Mouse (Mus musculus) Patski (cell line): Measurements from ENCODE around the gene Rhox12. TPM values are rescaled to one million over a fixed set of nuclear protein-coding genes. Genes with fewer than 3 reads are reported as not detected.

Experiments
- ATAC-seq: fragments of 100-300 bp; one replicate; pipeline ENCODE4 v1.8.0; 2021
- CTCF ChIA-PET: fragments of 350-600 bp; sonication (Branson Sonifier 250); formaldehyde crosslinking; loops from one replicate; lab custom pipeline; 2022; ENCODE audit warnings: inconsistent platforms; lab: Charles Lee
- POLR2A ChIA-PET: fragments of 350-600 bp; sonication (Branson Sonifier 250); formaldehyde crosslinking; loops from one replicate; lab custom pipeline; 2022; ENCODE audit warnings: antibody characterized with exemption, inconsistent platforms; lab: Charles Lee
- DNase-seq: peaks from one replicate; pipeline ENCODE4 v3.0.0-alpha.2; 2011; ENCODE audit warnings: low read depth, low spot score
- H3K27me3 ChIP-seq: fragments of 371-371 bp; one replicate; pipeline ENCODE4 v1.5.1; 2021
- CTCF ChIP-seq: fragments of 100-300 bp; IDR thresholded peaks from one replicate; pipeline ENCODE4 v1.5.1; 2021
- in situ Hi-C: fragments of 300-500 bp; cut with MboI; formaldehyde crosslinking; loops from 3 replicates; pipeline ENCODE4 v1.11.1; 2018; ENCODE audit warnings: low pct_unique_long_range_greater_than_20kb, mixed read lengths
- polyA plus RNA-seq: library from polyadenylated mRNA; unstranded; gene quantifications from one replicate; pipeline ENCODE4 v1.2.3, GENCODE M21; 2021

Rhox12 gene
- polyA plus RNA-seq: not detected

DNA sequence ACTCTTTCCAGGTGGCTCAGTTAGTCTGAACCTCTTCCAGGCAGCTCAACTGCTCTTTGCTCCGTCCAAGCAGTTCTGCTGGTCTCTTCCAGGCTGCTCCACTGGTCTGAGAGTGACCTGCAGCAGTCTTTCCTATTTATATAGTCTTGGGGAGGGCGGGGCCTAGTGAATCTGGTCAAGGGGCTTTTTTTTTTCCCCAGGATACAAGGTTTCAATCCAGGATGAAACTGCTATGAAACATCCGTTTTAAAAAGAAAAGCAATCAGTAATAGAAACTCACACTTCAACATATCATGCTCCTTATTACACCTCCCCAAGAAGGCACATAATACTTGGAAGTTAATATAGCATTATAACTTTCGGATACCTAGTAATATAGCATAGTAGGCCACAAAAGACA, at the start of gene Rhox12:
Gene Rhox12 (minus strand): TSS at position 101 of the 400 bp plus-strand sequence.
- ChIA-PET CTCF (no interaction called here), POLR2A (no interaction called here)
- TF ChIP-seq CTCF: no peak
- ATAC-seq (no peak), DNase-seq (no peak)
- in situ Hi-C loops: no loop called here
- H3K27me3 ChIP-seq: peaks cover 20% of the 10 kb centered on the region

DNA sequence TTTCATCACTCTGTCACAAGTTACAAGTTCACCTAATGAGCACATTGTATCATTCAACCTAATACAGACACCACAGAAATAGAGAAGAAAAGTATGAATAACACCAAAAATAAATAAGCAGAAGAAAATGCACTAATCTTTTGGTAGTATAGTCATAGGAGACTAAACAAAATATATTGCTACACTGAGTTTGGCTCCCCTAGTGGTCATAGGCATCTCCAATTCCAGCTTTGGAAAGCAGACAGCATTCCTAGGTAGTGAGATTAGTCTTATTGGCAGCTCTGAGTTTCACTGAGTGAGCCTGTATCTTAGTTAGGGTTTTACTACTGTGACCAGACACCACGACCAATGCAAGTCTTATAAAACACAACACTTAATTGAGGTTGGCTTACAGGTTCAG, 48.4 kb upstream of the Rhox12 start:
- ChIA-PET CTCF (interaction anchor here (1.1 kb wide), 1 partner anchor 14 kb away, joined by 3 read pairs; no protein-coding TSS in a partner anchor), POLR2A (no interaction called here)
- in situ Hi-C loops: no loop called here
- TF ChIP-seq CTCF: no peak
- DNase-seq: no peak
- ATAC-seq: no peak
- peaks cover 27% of the 10 kb centered on the region for H3K27me3 ChIP-seq

DNA sequence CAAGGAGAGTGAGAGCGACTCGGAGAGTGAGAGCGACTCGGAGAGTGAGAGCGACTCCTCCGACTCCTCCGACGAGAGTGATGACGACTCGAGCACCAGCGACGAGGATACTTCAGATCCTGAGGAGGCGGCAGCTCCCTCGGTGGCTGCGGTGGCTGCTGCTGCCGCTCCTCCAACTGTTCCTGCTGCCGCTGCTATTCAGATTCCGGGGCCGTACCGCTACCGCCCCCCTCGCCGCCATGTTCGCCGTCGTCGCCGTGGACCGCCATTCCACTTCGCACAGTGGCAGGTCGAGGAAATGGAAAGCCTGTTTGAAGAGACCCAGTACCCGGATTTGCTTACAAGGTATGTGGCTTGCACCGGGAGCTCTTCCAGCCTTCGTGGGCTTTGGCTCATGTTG, 10.8 kb upstream of the Rhox12 start:
- no peak for TF ChIP-seq CTCF
- DNase-seq (no peak), ATAC-seq (no peak)
- ChIA-PET POLR2A (no interaction called here), CTCF (no interaction called here)
- in situ Hi-C loops: no loop called here
- H3K27me3 ChIP-seq: no peaks in the 10 kb centered on the region

DNA sequence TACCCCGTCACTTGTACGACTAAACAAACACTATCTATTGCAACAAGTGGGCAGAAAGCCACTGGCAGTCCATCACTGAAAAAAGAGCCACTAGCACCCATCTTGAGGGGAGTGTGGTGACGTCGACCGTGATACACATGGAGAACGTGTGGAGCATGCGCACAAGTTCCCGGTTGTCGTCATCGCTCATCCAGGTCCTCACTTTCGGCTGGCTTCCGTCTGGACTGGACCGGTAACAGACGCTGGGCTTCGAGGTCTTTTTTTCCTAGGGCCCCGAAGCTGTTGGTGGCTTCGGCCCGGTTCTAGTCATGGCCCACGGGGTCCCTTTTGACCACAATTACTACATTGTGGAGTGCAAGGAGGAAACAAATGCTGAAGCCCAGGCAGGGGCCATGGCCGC, 10.3 kb upstream of the Rhox12 start, which contains the start of gene Rhox13:
Gene Rhox13 (plus strand): TSS at position 238 of the 400 bp plus-strand sequence.
- no peak for ATAC-seq
- in situ Hi-C loops: no loop called here
- ChIA-PET CTCF (no interaction called here), POLR2A (no interaction called here)
- no peaks in the 10 kb centered on the region for H3K27me3 ChIP-seq
- no peak for TF ChIP-seq CTCF
- DNase-seq: no peak

DNA sequence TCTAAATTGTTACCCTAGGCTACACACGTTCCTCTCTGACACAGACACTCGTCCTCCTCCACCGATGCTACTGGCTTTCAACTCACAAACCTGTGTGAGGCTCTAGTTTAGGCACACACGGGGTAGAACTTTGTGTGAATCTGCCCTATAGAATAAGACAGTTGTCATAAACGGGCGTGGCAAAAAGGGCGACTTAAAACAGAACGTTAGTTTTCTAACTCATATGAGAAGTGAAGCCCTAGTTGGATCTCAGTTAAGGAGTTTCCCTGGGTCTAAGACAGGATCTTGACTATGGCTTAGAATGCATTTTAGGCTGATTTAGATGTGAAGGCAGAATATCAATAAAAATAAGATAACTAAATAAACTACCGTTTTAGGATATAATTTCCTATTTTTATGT, 25.7 kb downstream of the Rhox12 start, which contains the start of gene Rhox11:
Gene Rhox11 (minus strand): TSS at position 101 of the 400 bp plus-strand sequence.
- ATAC-seq (no peak), DNase-seq (no peak)
- no peak for TF ChIP-seq CTCF
- in situ Hi-C loops: no loop called here
- ChIA-PET CTCF (no interaction called here), POLR2A (no interaction called here)
- peaks cover 53% of the 10 kb centered on the region for H3K27me3 ChIP-seq

DNA sequence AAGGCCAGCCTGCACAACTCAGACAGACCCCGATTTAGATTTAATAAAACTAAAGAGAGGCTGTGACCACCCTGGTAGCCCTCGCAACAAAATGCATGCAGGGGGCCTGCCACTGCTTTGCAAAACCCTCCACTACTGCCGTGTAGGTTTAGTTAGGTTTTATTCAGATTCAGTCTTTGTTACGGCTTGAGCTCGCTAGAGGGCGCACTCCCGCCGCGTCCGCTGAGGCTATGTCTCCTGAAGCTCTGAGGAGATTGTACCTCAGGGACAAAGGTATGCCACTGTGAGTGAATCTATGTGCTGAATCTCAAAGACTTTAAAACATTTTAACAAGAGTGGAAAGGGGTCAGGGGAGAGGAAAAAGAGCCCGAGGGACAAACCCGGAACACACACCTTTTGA, 26.5 kb downstream of the Rhox12 start:
- peak; percentile 81 for TF ChIP-seq CTCF
- ChIA-PET CTCF (interaction anchor here (1.7 kb wide), 1 partner anchor 16 kb away, joined by 3 read pairs; no protein-coding TSS in a partner anchor), POLR2A (no interaction called here)
- DNase-seq (no peak), ATAC-seq (peak; percentile 65)
- in situ Hi-C loops: no loop called here
- peaks cover 54% of the 10 kb centered on the region for H3K27me3 ChIP-seq

DNA sequence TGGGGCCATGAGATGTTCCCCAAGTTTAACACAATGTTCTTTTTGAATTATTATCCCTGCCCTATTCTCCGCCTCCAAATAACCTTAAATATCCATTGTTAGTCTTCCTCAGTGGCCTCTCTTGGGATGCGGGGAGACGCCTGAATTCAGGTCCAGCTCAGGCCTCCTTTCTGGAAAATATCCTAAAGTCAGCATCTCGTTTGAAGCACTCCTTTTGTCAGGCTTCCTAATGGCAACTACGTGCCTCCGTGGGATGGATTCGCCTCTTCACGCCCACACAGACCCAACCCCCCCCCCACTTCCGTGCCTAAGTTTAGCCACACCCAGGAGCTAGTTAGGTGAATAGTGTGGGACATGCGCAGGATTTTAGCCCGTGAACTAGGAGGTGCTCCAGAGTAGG, 44.5 kb downstream of the Rhox12 start, which contains the start of gene Rhox10:
Gene Rhox10 (plus strand): TSS at position 301 of the 400 bp plus-strand sequence.
- ATAC-seq (no peak), DNase-seq (no peak)
- peaks cover 9% of the 10 kb centered on the region for H3K27me3 ChIP-seq
- in situ Hi-C loops: no loop called here
- TF ChIP-seq CTCF: no peak
- CTCF ChIA-PET: no interaction called here
- POLR2A ChIA-PET: no interaction called here

DNA sequence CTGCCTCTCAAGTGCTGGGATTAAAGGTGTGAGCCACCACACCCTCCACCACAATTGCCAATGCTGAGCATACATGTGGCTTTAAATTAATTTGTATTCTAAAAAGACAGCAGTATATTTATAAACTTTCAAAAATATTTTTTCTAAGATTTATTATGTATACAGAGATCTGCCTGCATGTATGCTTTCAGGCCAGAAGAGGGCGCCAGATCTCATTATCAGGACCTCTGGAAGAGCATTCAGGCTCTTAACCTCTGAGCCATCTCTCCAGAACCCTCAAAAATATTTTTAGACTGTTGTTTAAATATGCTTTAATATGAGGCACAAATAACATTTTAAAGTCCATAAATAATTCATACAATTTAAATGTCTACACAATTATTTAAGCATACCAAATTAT, 49.2 kb downstream of the Rhox12 start:
- H3K27me3 ChIP-seq: peaks cover 21% of the 10 kb centered on the region
- CTCF ChIA-PET: no interaction called here
- in situ Hi-C loops: no loop called here
- TF ChIP-seq CTCF: peak; percentile 82
- ATAC-seq (no peak), DNase-seq (no peak)
- POLR2A ChIA-PET: no interaction called here

Other genes starting within 250 kb of the Rhox12 start
- gene Rhox8, start 232.0 kb downstream of the Rhox12 start, polyA plus RNA-seq: not detected
- not detected for gene Rhox7b, start 213.7 kb downstream of the Rhox12 start, polyA plus RNA-seq
- gene Rhox9, start 209.1 kb downstream of the Rhox12 start, polyA plus RNA-seq: not detected
- gene Btg1-ps1, start 92.1 kb downstream of the Rhox12 start, polyA plus RNA-seq: not detected
- not detected for gene Btg1-ps2, start 67.8 kb downstream of the Rhox12 start, polyA plus RNA-seq
- not detected for gene Rhox10, start 44.4 kb downstream of the Rhox12 start, polyA plus RNA-seq
- gene Rhox11, start 25.8 kb downstream of the Rhox12 start, polyA plus RNA-seq: not detected
- gene Rhox13, start 10.3 kb upstream of the Rhox12 start, polyA plus RNA-seq: not detected
- 24.9 TPM for gene Zbtb33, start 78.9 kb upstream of the Rhox12 start, polyA plus RNA-seq
- gene Tmem255a, start 141.5 kb upstream of the Rhox12 start, polyA plus RNA-seq: 0.01 TPM
- not detected for gene Atp1b4, start 205.3 kb upstream of the Rhox12 start, polyA plus RNA-seq